Mouse (Mus musculus) MEL (cell line): ENCODE data around the gene Zfp386. TPM values are rescaled to one million over a fixed set of nuclear protein-coding genes. Genes with fewer than 3 reads are reported as not detected.

ENCODE experiments used
- DNase-seq: peaks from one replicate; pipeline ENCODE4 v3.0.0; 2011; ENCODE audit warnings: low read depth, low spot score
- H3K27ac ChIP-seq: 2 replicates; pipeline ENCODE4 v1.5.1; 2012; ENCODE audit warnings: low read depth, mild to moderate bottlenecking, control low read depth, low read length, moderate library complexity; ENCODE audit not compliant: control insufficient read depth
- H3K27me3 ChIP-seq, 2 experiments: fragments of 150-350 bp in 1 of 2; sonication (generic) in 1 of 2; 2 replicates each; pipeline ENCODE4 v1.6.1; 2012; ENCODE audit warnings: low read length in 2 of 2, mild to moderate bottlenecking in 2 of 2, improper control_type of control experiment in 1 of 2, moderate library complexity in 1 of 2; ENCODE audit not compliant: insufficient read depth in 2 of 2, control insufficient read depth in 1 of 2
- H3K36me3 ChIP-seq, 2 experiments: 2 replicates each; pipeline ENCODE4 v1.6.1; 2012 to 2014; ENCODE audit warnings: low read length in 2 of 2, improper control_type of control experiment in 1 of 2, inconsistent platforms in 1 of 2, mild to moderate bottlenecking in 1 of 2; ENCODE audit not compliant: insufficient read depth in 2 of 2, control insufficient read depth in 1 of 2
- H3K4me1 ChIP-seq, 2 experiments: fragments of 150-350 bp in 1 of 2; sonication (generic) in 1 of 2; 2 replicates each; pipeline ENCODE4 v1.6.1; 2012; ENCODE audit warnings: low read length in 2 of 2, improper control_type of control experiment in 1 of 2, mild to moderate bottlenecking in 1 of 2; ENCODE audit not compliant: insufficient read depth in 2 of 2, control insufficient read depth in 1 of 2
- H3K4me3 ChIP-seq, 2 experiments: fragments of 150-350 bp in 1 of 2; sonication (generic) in 1 of 2; 2 replicates each; pipeline ENCODE4 v1.5.1; 2012; ENCODE audit warnings: low read depth in 2 of 2, low read length in 2 of 2, mild to moderate bottlenecking in 2 of 2, moderate library complexity in 2 of 2, control low read depth in 1 of 2, improper control_type of control experiment in 1 of 2; ENCODE audit not compliant: control insufficient read depth in 1 of 2, insufficient read depth in 1 of 2
- H3K79me2 ChIP-seq: 2 replicates; pipeline ENCODE4 v1.6.1; 2012; ENCODE audit warnings: mild to moderate bottlenecking, low read length, moderate library complexity; ENCODE audit not compliant: control insufficient read depth, poor library complexity, insufficient read depth
- H3K9ac ChIP-seq: 2 replicates; pipeline ENCODE4 v1.6.1; 2012; ENCODE audit warnings: low read depth, mild to moderate bottlenecking, control low read depth, low read length, moderate library complexity; ENCODE audit not compliant: control insufficient read depth, poor library complexity, severe bottlenecking
- H3K9me3 ChIP-seq: fragments of 150-350 bp; sonication (generic); replicated peaks from 2 replicates; pipeline ENCODE4 v1.6.1; 2012; ENCODE audit warnings: mild to moderate bottlenecking, low read length, improper control_type of control experiment, moderate library complexity; ENCODE audit not compliant: insufficient read depth
- CHD2 ChIP-seq: IDR thresholded peaks from 2 replicates; pipeline ENCODE4 v1.6.1; 2011; ENCODE audit warnings: low read length, improper control_type of control experiment
- CTCF ChIP-seq, 3 experiments: IDR thresholded peaks in 2 of 3; conservative IDR thresholded peaks in 1 of 3; 2 replicates each; pipeline ENCODE4 v1.5.1; 2011 to 2012; ENCODE audit warnings: low read length in 3 of 3, low read depth in 2 of 3, mild to moderate bottlenecking in 2 of 3, improper control_type of control experiment in 1 of 3, inconsistent platforms in 1 of 3, mixed read lengths in 1 of 3, moderate library complexity in 1 of 3; ENCODE audit not compliant: control insufficient read depth in 1 of 3, insufficient read depth in 1 of 3, poor library complexity in 1 of 3, severe bottlenecking in 1 of 3
- E2F4 ChIP-seq: IDR thresholded peaks from 2 replicates; pipeline ENCODE4 v1.6.1; 2011; ENCODE audit warnings: low read depth, low read length, improper control_type of control experiment, borderline replicate concordance
- ELF1 ChIP-seq: IDR thresholded peaks from 2 replicates; pipeline ENCODE4 v1.6.1; 2014; ENCODE audit warnings: low read depth, mild to moderate bottlenecking, inconsistent platforms, low read length, improper control_type of control experiment, moderate library complexity
- ETS1 ChIP-seq: IDR thresholded peaks from 2 replicates; pipeline ENCODE4 v1.6.1; 2012; ENCODE audit warnings: low read depth, mild to moderate bottlenecking, inconsistent platforms, low read length, improper control_type of control experiment, moderate library complexity
- GABPA ChIP-seq: IDR thresholded peaks from 2 replicates; pipeline ENCODE4 v1.6.1; 2012; ENCODE audit warnings: low read depth, mild to moderate bottlenecking, inconsistent platforms, low read length, improper control_type of control experiment, moderate library complexity
- GATA1 ChIP-seq: IDR thresholded peaks from 2 replicates; pipeline ENCODE4 v1.6.1; 2011; ENCODE audit warnings: low read depth, low read length, improper control_type of control experiment
- HCFC1 ChIP-seq: IDR thresholded peaks from 2 replicates; pipeline ENCODE4 v1.6.1; 2012; ENCODE audit warnings: low read depth, mild to moderate bottlenecking, inconsistent platforms, low read length, improper control_type of control experiment, moderate library complexity
- KAT2A ChIP-seq: conservative IDR thresholded peaks from 2 replicates; pipeline ENCODE4 v1.6.1; 2012; ENCODE audit warnings: low read depth, low read length, improper control_type of control experiment, inconsistent platforms
- MAX ChIP-seq: IDR thresholded peaks from 2 replicates; pipeline ENCODE4 v1.6.1; 2011; ENCODE audit warnings: low read length, improper control_type of control experiment
- MAZ ChIP-seq: IDR thresholded peaks from 2 replicates; pipeline ENCODE4 v1.6.1; 2012; ENCODE audit warnings: low read depth, mild to moderate bottlenecking, inconsistent platforms, low read length, improper control_type of control experiment
- NRF1 ChIP-seq: IDR thresholded peaks from 2 replicates; pipeline ENCODE4 v1.6.1; 2014; ENCODE audit warnings: low read depth, mild to moderate bottlenecking, inconsistent platforms, low read length, improper control_type of control experiment, moderate library complexity; ENCODE audit not compliant: poor library complexity, insufficient read depth, severe bottlenecking
- POLR2A ChIP-seq, 2 experiments: IDR thresholded peaks; 2 replicates each; pipeline ENCODE4 v1.6.1; 2011 to 2012; ENCODE audit warnings: low read length in 2 of 2, mild to moderate bottlenecking in 2 of 2, control low read depth in 1 of 2, improper control_type of control experiment in 1 of 2, low read depth in 1 of 2, moderate library complexity in 1 of 2; ENCODE audit not compliant: control insufficient read depth in 1 of 2, insufficient read depth in 1 of 2, poor library complexity in 1 of 2
- POLR2AphosphoS2 ChIP-seq: IDR thresholded peaks from 2 replicates; pipeline ENCODE4 v1.6.1; 2011; ENCODE audit warnings: low read length, improper control_type of control experiment
- POLR2AphosphoS5 ChIP-seq: IDR thresholded peaks from 2 replicates; pipeline ENCODE4 v1.6.1; 2012; ENCODE audit warnings: low read depth, borderline replicate concordance, mild to moderate bottlenecking, inconsistent platforms, low read length, moderate library complexity, mixed read lengths
- RAD21 ChIP-seq: IDR thresholded peaks from 2 replicates; pipeline ENCODE4 v1.6.1; 2011; ENCODE audit warnings: mild to moderate bottlenecking, low read depth, low read length, improper control_type of control experiment
- RCOR1 ChIP-seq: IDR thresholded peaks from 2 replicates; pipeline ENCODE4 v1.6.1; 2012; ENCODE audit warnings: low read depth, mild to moderate bottlenecking, inconsistent platforms, low read length, improper control_type of control experiment
- SMC3 ChIP-seq: IDR thresholded peaks from 2 replicates; pipeline ENCODE4 v1.6.1; 2011; ENCODE audit warnings: low read depth, low read length, improper control_type of control experiment
- TCF12 ChIP-seq: IDR thresholded peaks from 2 replicates; pipeline ENCODE4 v1.6.1; 2014; ENCODE audit warnings: low read depth, mild to moderate bottlenecking, inconsistent platforms, low read length, improper control_type of control experiment, moderate library complexity
- UBTF ChIP-seq: IDR thresholded peaks from 2 replicates; pipeline ENCODE4 v1.6.1; 2012; ENCODE audit warnings: low read depth, mild to moderate bottlenecking, inconsistent platforms, low read length, improper control_type of control experiment, moderate library complexity, borderline replicate concordance; ENCODE audit not compliant: insufficient read depth
- USF1 ChIP-seq: IDR thresholded peaks from 2 replicates; pipeline ENCODE4 v1.6.1; 2014; ENCODE audit warnings: low read depth, mild to moderate bottlenecking, inconsistent platforms, low read length, improper control_type of control experiment, moderate library complexity
- ZKSCAN1 ChIP-seq: IDR thresholded peaks from 2 replicates; pipeline ENCODE4 v1.6.1; 2012; ENCODE audit warnings: low read depth, mild to moderate bottlenecking, inconsistent platforms, low read length, improper control_type of control experiment, moderate library complexity
- ZNF384 ChIP-seq: IDR thresholded peaks from 2 replicates; pipeline ENCODE4 v1.6.1; 2012; ENCODE audit warnings: low read depth, mild to moderate bottlenecking, inconsistent platforms, low read length, improper control_type of control experiment
- polyA plus RNA-seq, 2 experiments: library from polyadenylated mRNA; stranded (reverse) in 1 of 2; unstranded in 1 of 2; fragments of >175 nt in 1 of 2; fragments of >200 nt in 1 of 2; gene quantifications; 2 replicates each; pipeline versions ENCODE4 v1.2.1 to v1.2.4; 2012; ENCODE audit warnings: low replicate concordance in 2 of 2, low read depth in 1 of 2; ENCODE audit not compliant: insufficient read length in 2 of 2, insufficient read depth in 1 of 2, missing spikeins in 1 of 2
- total RNA-seq: library from RNA; depleted of rRNA; stranded (reverse); fragments of 300-350 nt; gene quantifications from 2 replicates; pipeline ENCODE4 v1.2.3, GENCODE M21; 2012

The Zfp386 gene
- total and polyA plus RNA-seq, 3 experiments: 28.8 to 37.1 TPM; not detected in 1

DNA sequence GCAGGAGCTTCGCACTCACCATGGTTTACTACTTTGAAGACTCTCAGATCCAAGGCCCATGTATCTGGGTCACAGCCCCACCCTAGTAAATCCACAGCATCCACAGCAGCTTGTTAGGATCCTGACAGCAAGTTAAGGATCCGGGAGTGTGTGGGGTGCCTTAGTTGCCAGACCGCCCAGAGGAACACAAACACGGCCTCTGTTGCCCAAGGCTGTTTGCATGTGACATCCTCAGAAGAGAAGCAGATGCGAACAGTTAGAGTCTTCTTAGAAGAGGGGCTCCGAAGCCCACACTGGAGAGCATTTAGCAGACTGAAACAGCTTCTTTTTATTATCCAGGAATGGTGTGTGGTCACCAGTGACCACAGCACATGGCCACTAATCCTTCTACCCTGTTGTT, 35.6 kb downstream of the Zfp386 start:
- H3K27me3 ChIP-seq: peaks cover 0 to 2% of the 10 kb centered on the region in 2 experiments; a peak in 1 of 4 replicates
- H3K36me3 ChIP-seq: no peaks in the 10 kb centered on the region
- TF ChIP-seq TCF12 (no peak), CTCF (IDR thresholded peaks at IDR 0.05 in 2 of 3, conservative IDR thresholded peaks at IDR 0.05 in 1 of 3; ENCODE audit: control insufficient read depth in 1 of 3, insufficient read depth in 1 of 3, low read depth in 2 of 3, low read length in 3 of 3, poor library complexity in 1 of 3, severe bottlenecking in 1 of 3) (no peak), MAZ (no peak), NRF1 (no peak), ZKSCAN1 (no peak), MAX (no peak), GATA1 (no peak), HCFC1 (no peak), ELF1 (no peak), E2F4 (no peak), POLR2AphosphoS5 (no peak), CHD2 (no peak), USF1 (no peak)
- H3K27ac ChIP-seq: no peak overlapping the region
- H3K79me2 ChIP-seq: no peaks in the 10 kb centered on the region
- no peaks in the 10 kb centered on the region for H3K9me3 ChIP-seq
- H3K4me1 ChIP-seq: no peaks in the 10 kb centered on the region
- DNase-seq: no peak
- H3K4me3 ChIP-seq: no peak overlapping the region
- H3K9ac ChIP-seq: no peak overlapping the region

GRCm38 (mm10) chr12:116084294-116084693, 36.8 kb downstream of the Zfp386 start:
- no peak overlapping the region for H3K4me3 ChIP-seq
- no peak for DNase-seq
- H3K27me3 ChIP-seq: peaks cover 0 to 2% of the 10 kb centered on the region in 2 experiments; a peak in 1 of 4 replicates
- no peak overlapping the region for H3K9ac ChIP-seq
- H3K9me3 ChIP-seq: no peaks in the 10 kb centered on the region
- no peaks in the 10 kb centered on the region for H3K79me2 ChIP-seq
- TF ChIP-seq GATA1 (no peak), UBTF (no peak), SMC3 (no peak), CTCF (IDR thresholded peaks at IDR 0.05 in 2 of 3, conservative IDR thresholded peaks at IDR 0.05 in 1 of 3; ENCODE audit: control insufficient read depth in 1 of 3, insufficient read depth in 1 of 3, low read depth in 2 of 3, low read length in 3 of 3, poor library complexity in 1 of 3, severe bottlenecking in 1 of 3) (no peak), POLR2A (IDR thresholded peaks at IDR 0.05; ENCODE audit: control insufficient read depth in 1 of 2, insufficient read depth in 1 of 2, low read depth in 1 of 2, low read length in 2 of 2, poor library complexity in 1 of 2) (no peak), NRF1 (no peak), MAX (no peak), ZNF384 (no peak), ZKSCAN1 (no peak), POLR2AphosphoS2 (no peak), ETS1 (no peak), TCF12 (no peak), RAD21 (no peak), KAT2A (no peak), CHD2 (no peak), USF1 (no peak), RCOR1 (no peak), GABPA (no peak)
- H3K36me3 ChIP-seq: no peaks in the 10 kb centered on the region
- H3K4me1 ChIP-seq: no peaks in the 10 kb centered on the region
- H3K27ac ChIP-seq: no peak overlapping the region
